Mouse (Mus musculus) cerebral cortex, adult 2 months (tissue): ENCODE results near the gene Slc15a4.

Experiments
- WGBS: fragments of 180-500 bp; shearing (Covaris S2); methylation state at CpG from one replicate; pipeline ENCODE4 v1.1.7; 2018; 5-methylcytosine and 5-hydroxymethylcytosine counted together

The Slc15a4 gene

DNA sequence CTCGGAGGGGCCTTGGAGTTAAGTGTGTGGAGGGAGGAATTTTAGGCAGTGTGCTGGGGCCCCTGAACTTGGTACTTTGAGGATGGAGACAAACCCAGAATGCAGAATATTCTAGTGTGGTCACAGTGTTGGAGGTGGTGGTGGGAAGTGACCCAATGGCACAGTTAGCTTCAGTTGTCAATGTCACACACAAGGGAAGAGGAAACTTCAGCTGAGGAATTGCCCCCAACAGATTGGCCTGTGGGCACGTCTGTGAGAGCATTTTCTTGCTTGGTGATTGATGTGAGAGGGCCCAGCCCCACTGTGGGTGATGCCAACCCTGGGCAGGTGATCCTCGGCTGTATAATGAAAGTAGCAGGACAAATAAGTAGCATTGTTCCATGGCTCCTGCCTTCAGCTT is 13.9 kb downstream of the Slc15a4 start:
- 74% methylated on average over 3 of the region's 3 CpGs for WGBS

DNA sequence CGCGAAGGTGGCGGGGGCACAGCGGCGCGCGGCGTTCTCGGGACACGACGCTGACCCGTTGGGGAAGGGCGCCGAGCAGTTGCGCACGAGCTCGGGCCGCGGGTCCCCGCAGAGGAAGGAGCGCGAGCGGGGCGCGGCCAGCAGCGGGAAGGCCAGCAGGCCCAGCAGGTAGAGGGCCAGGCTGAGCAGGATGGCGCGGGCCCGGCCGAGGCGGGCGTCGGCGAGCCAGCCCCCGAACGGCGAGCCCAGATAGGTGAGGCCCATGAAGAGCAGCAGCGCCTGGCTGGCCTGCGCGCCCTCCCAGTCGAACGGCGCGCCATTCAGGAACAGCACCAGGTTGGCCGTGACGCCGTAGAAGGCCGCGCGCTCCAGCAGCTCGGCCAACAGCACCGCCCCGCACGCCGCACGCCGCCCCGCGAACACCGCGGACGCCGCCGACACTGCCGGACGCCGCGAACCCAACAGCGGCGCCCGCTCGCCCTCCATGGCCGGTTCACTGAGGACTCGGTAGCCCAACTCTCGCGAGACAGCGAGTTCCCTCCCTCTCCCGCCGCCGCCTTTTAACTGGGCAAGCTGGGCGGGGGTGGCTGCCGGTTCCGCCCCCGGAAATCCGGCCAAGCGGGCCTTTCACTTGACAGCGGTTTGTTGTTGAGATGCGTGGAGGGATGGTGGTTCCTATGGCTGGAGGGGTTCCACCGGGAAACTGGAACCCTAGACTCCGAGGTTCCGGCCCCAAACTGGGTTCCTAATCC is 15.6 kb downstream of the Slc15a4 start:
- WGBS: under 1% methylated on average over 91 of the region's 91 CpGs

DNA sequence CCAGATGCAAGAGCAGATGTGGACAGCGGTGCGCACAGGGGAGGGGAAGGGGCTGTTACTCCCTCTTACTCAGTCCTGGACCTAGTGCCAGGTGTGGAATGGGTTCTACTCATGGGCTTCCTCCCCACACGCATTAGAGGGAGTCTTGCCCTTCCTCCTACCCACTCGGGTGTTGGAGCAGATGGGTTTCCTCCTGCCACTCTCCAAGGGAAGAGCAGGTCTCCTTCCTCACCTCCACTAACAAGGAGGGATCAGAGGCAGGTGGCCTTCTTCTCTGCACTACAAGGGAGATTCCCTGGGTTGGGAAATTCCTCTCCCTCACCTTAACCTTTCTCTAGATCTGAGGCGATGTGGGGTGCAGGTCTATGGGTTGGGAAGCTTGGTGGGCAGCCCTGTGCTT is 16.5 kb downstream of the Slc15a4 start:
- WGBS: 14% methylated on average over 5 of the region's 5 CpGs

DNA sequence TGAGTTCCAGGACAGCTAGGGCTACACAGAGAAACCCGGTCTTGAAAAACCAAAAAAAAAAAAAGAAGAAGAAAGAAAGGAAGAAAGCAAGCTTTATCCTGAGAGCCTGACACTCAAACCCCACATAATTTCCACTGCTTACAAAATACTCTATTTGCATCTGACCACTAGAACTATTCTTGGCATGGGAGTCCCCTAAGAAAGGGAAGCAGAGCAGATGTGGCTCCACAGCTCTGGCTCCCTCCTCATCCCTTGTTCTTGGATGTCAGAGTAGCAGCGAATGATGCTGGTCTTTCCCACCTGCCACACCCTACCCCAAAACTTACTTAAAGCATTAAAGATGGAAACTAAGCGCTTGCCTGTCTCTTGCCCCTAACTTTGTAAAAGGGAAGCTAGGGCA is 17.2 kb downstream of the Slc15a4 start:
- WGBS: 43% methylated on average over 3 of the region's 3 CpGs

DNA sequence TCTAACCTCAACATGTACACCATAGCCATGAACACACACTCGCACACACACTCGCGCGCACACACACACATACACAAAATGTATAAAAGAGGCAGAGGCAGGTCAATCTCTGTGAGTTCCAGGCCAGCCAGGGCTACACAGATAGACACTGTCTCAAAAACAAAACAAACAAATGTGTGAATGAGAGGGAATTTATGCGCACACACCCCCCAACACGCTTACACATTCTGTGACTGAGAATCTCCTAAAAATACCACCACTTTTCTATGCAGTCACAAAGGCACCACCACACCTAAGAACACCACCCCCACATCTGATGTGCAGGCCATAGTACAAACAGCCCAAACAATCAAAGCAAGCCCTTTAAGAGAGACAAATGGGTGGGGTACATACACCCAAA is 20.3 kb downstream of the Slc15a4 start:
- 81% methylated on average over 6 of the region's 6 CpGs for WGBS

DNA sequence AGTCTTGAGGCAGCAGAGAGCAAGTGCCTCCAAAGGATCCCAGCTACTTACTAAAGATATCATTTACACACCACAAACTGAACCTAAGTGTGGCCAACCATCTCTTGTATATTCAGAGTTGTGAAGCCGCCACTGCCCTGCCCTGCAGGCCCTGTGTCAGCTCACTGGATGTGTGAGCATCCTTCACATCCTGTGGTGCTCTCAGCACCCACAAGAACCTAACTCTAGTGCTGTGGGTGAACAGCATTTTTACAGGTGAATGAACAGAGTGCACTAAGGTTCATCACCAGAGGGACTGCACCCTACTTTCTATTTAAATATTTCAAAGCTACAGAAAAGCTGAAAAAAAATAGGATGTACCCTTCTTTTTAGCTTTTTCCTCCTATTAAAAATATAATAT is 20.8 kb downstream of the Slc15a4 start:
- 63% methylated on average over 1 of the region's 1 CpGs for WGBS

DNA sequence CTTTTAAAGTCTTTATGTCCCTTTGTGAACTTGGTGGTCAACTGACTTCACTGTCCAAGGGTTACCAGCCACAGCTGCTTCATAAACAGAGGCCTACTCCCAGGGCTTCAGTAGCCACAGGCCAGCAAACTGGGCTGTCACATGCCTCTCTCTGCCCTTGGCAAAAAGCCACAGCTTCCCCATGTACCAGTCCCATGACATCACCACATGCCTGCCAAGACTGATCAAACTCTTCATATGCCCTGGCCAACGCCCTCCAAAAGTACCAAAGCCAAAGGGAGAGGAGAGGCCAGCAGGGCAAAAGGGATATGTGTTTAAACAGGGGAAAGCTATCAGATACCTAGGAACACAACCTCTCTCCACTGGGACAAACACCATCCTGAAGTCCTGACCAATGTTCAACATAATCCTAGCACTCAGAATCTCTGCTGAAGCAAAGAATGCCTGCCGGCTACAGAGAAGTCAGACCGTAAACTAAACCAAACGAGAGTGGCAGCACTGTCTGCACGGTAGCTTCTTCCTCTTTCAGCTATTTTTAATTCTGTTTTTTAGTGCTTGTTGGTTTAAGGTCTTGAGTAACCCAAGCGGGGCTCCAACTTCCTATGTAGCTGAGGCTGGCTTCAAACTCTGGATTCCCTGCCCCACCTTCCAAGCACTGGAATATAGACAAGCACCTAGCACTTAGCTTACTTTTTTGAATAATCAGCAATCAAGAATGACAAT is 21.7 kb downstream of the Slc15a4 start:
- WGBS: 50% methylated on average over 6 of the region's 6 CpGs

DNA sequence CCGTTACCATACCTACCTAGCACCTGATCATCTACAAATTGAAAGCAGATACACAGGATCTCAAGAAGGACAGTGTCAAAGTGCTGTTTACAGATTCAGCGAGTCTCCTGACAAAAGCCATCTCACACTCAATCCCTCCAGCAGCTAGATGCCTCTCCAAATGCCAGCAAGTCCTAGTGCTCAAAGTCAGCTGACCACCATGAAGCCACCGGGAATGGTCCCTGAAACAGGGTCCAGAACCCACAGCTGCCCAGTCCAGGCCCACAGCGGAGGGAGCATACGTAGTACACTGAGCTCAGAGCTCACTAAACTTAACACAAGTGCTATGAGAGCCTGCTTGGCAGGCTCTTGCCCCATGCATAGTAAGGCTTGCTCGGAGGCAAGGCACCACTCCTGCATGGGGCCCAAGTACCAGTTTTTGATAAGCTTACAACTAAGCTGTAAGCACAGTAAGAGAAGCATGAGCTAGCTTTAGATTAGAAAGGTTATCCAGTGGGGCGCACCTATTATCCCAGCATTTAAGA is 23.4 kb downstream of the Slc15a4 start:
- WGBS: 80% methylated on average over 7 of the region's 7 CpGs

DNA sequence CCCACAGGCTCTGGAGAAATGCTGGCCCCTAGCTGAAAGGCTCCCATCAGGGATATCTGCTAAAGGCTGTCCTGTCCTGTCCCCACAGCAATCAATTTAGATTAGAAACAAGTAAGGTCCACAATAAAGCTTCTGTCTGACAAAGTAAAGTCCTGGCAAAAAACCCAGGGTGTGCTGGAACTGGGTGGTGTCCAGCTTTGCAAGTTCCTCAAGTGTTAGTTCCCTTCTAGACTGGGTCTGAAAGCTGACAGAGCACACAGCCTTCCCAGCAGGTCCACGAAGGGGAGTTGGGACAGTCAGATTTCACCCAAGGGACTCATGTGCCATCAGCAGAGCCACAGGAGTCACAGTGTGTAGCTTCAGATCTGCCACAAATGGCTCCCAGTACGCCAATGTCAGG is 25.2 kb downstream of the Slc15a4 start:
- 75% methylated on average over 2 of the region's 2 CpGs for WGBS

DNA sequence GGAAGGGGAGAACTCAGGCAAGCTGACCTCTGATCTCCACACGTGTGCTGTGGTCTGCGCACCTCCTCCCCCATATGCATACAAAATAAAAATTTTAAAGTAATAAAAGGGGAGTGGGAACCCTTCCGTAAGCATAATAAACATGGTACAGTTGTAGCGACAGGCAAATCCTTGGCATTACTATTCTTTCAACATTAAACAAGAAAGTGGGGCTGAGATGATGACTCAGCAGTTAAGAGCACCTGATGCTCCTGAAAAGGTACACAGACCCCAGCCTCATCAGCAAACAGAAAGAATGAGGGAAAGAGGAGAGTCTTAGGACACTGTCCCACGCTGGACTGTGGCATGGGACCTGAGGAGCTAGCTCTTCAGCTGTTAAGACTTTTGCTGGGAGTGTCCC is 29.7 kb downstream of the Slc15a4 start:
- WGBS: 87% methylated on average over 5 of the region's 5 CpGs

DNA sequence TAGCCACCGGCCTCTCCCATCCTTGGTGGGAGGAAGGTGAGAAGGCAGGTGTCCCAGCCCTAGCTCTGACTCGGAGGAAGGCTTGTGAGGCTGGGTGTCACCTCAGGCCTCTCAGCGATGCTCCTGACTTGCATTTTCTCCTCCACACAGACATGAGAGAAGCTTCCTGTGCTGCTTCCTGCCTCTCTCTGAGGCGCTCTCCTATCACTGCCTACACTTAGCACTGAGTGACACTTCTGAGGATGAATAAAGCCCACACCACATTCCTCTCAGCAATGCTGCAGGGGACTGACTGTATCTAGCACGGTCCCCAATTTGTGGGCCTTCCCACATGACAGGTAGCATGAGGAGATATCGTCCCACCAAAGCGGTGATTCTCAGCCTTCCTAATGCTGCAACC is 35.8 kb downstream of the Slc15a4 start:
- WGBS: 59% methylated on average over 7 of the region's 7 CpGs

DNA sequence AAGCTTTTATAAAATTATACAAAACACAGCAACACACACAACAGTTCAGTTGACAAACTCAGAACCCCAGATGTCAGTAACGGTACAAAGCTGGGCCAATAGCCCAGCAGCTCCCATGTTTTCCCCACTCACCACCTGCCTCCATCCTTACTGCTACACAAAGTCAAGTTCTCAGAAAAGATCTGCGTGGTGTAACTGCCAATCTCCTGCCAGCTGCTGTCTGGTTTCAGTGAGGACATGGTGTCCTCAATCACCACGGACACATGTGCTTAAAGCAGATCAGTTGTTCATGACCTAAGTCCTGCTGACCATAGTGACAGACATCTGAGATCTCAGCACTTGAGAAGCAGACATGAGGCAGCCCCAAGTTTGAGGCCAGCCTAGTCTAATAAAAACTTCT is 37.0 kb downstream of the Slc15a4 start:
- WGBS: 34% methylated on average over 3 of the region's 3 CpGs

DNA sequence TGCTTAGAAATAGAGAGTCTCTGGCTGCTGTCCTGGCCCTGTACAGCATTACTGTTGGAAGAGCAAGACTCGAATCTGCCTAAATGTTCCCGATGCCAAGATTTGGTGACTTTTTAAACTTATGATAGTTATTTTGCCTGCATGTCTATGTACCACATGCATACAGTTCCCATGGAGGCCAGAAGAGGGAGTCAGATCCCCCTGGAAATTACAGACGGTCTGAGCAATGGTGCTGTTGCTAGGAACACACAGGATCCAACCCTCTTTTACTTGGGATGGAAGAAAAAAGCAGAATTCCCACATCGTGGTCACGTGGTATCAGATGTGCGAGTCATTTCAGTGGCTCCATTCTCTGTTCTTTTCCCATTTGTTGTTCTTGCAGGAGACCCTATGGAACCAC is 39.8 kb downstream of the Slc15a4 start:
- WGBS: 66% methylated on average over 6 of the region's 6 CpGs

DNA sequence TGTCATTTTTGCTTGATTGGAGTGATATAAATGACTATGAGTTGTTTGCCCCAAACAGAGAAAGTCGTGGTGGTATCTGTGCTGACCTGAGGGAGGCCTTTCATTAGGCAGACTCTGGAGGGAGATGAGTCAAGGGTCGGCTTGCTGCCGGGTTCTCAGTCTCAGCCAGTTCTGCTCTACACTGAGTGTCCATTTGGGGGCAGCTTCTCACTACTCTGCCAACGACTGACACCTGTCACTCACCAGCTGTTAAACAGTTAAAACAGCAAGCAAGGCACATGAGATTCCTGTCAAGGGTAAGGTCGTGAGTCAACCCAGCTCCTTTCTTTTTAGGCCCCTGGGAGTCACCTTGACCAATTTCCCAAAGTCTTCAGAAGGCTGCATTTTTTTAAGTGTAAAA is 40.3 kb downstream of the Slc15a4 start:
- 70% methylated on average over 5 of the region's 5 CpGs for WGBS

DNA sequence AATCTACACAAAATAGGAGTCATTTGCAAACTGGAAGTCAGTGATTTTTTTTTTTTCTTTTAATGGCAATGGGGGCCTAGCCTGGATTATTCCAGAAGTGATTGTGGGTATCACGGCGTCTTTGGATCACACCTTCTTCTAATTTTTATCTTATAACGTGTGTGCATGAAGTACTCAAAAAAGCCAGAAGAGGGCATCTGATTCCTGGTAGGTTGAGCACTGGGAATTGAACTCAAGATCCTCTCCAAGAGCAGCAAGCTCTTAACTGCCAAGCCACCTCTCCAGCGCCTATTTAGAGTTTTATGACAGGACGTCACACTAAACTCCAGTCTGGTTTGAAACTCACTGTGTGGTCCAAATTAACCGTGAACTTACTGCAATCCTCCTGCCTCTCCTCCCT is 44.8 kb downstream of the Slc15a4 start:
- 71% methylated on average over 6 of the region's 6 CpGs for WGBS

DNA sequence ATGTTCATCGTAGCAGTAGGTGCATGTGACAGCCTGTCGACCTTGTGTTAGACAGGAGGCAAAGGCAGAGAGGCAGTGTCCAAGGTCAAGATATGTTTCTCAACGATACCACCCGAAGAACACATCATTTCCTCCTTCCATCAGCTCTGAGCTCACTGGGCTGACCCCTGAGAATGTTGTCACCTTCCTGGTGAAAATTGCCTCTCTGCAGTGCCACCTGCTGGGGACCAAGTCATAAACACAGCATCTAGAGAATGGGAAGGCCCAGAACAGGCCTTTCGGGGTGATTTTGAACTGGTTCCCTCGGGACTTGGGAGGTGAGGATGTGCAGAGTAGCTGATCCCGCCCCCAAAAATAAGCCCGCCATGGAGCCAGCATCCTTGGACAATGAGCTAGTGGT is 49.0 kb downstream of the Slc15a4 start:
- 87% methylated on average over 8 of the region's 8 CpGs for WGBS

DNA sequence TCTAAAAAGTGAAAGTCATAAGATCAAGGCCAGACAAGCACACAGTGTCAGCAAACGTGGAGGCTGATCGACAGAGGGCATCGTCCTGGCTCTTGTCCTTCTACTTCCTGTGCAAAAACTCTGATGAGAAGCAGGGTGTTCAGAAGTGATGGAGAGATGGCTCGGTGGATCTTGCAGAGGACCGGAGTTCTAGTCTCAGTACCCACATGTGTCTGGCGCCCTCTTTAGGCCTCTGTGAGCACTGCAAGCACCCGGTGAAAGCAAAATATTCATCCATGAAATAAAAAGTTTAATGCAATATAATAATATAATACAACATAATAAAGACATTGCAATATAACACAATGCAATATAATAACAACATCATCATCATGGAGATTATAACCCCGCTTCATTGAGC is 55.3 kb downstream of the Slc15a4 start:
- WGBS: 59% methylated on average over 8 of the region's 8 CpGs

DNA sequence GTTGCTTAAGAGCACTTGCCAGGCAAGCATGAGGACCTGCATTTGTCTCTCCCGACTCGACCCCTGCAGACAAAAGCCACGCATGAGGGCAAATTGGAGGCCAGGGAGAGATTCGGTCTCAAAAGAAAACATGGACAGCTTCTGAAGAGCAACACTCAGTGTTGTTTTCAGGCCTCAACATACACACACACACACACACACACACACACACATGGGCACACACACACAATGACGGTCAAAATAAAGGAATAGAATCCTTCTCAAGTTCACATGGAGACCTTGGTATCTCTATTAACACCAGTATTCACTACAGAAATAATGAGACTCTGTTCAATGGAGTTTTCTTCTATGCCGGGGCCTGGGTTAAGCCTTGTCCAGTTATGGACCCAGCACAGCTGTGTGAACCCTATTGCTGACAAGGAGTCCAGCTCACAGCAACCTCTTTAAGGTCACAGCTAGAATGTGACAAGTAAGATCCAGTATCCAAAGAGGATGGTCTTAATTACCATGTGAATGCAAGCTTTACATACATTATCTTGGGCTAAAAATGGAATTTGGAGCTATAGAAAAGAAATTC is 65.4 kb downstream of the Slc15a4 start:
- 83% methylated on average over 6 of the region's 6 CpGs for WGBS

DNA sequence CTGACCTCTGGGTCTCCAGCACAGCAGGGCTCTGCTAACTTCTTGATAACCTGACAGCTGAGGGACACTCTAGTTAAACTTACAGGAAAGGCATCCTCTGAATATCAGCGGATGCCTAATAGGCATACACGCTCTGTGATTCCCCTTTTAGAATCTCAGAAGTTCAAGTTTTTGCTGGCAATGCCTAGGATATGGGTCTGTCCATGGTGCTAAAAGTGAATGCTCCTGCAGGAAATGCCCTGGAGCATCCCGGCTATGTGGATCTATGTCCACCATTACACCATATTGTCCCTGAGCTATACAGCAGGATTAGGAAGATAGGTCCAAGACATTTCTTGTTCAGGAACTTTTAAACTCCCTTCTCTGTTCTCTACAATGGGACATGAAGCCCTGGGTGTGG is 71.6 kb downstream of the Slc15a4 start:
- WGBS: 87% methylated on average over 3 of the region's 3 CpGs

DNA sequence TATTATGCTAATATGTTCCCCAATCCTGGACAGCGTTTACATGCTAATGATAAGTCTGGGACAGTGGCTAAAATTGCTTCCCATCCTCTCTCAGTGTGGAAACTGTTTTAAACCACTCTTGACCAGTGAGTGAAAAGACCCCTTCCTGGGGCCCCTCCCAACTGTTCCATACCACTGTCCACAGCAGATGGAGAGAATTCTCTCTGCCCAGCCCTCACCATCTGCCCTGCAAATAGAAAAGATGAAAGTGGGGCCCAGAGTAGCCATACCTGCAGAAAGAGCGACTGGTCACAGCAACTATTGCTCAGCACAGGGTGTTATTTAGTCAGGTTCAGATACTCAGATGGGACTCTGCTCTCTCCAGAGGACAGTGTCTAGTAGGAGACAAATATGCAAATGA is 84.6 kb downstream of the Slc15a4 start:
- WGBS: 78% methylated on average over 2 of the region's 2 CpGs

DNA sequence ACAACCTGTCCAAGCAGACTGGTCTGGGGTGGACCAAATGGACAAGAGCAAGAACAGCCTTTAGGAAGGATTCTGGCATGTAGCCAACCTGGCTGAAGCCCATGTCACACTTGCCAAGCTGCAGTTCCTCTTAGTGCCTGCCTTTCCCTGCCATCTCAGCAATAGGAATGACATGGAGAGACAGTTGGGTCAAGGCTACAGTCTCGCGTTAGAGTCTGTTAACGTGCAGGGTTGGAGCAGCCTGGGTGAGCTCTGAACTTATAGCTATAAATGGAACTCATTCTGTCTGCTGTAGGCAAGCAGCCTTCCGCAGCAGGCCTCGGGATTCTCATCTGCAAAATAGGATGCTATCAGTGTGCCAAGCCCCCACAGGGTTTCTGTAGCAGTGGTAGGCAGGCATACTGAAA is 86.1 kb downstream of the Slc15a4 start:
- WGBS: 45% methylated on average over 5 of the region's 5 CpGs
